Comparison of ENCODE assay signal across 9 mouse cellular contexts in genomic region chr17:69181560-69182316, GRCm38 (mm10).
DNase-seq lines count a peak whose midpoint lies in the region; ATAC-seq lines count a peak whose summit lies in the region.
"Had no signal": no experiment of that assay in that cellular context is flagged by ENCODE, and none has a peak within 500 bp of the region (broad histone marks: within the 10 kb centered on the region; RNA-seq: fewer than 3 reads in every experiment).

No protein-coding gene starts in this region.

- peaks cover 5% of the 10 kb centered on the region for H3K4me1 ChIP-seq in kidney, embryonic 16.5 days (ENCODE audit: insufficient read depth, low read length)
- H3K4me1 ChIP-seq in forebrain, embryonic 12.5 days, result peaks cover 27% of the 10 kb centered on the region
- H3K4me1 ChIP-seq in intestine, embryonic 15.5 days (replicated peaks), result peaks cover 13% of the 10 kb centered on the region
- peaks cover 24% of the 10 kb centered on the region for H3K4me1 ChIP-seq in neural tube, embryonic 12.5 days

- peak overlapping the region; percentile 31; the same call in 1 of the 2 replicates for H3K27ac ChIP-seq in kidney, embryonic 16.5 days (ENCODE audit: low read length)
- H3K27ac ChIP-seq in forebrain, embryonic 12.5 days, result peak overlapping the region; percentile 77
- H3K27ac ChIP-seq in intestine, embryonic 15.5 days, result peak overlapping the region; percentile 59
- peak overlapping the region; percentile 47; the same call in 1 of the 2 replicates for H3K27ac ChIP-seq in neural tube, embryonic 12.5 days

- 29% methylated on average over 7 of the region's 7 CpGs for WGBS in kidney, embryonic 16.5 days
- WGBS in forebrain, embryonic 12.5 days, result 30% methylated on average over 7 of the region's 7 CpGs
- 18% methylated on average over 7 of the region's 7 CpGs for WGBS in intestine, embryonic 15.5 days
- 17% methylated on average over 7 of the region's 7 CpGs for WGBS in neural tube, embryonic 12.5 days

- H3K4me2 ChIP-seq in kidney, embryonic 16.5 days (replicated peaks; ENCODE audit: low read depth, low read length), result peak overlapping the region; percentile 33
- peak overlapping the region; percentile 39 for H3K4me2 ChIP-seq in forebrain, embryonic 12.5 days
- peak overlapping the region; percentile 44 for H3K4me2 ChIP-seq in intestine, embryonic 15.5 days (replicated peaks)
- H3K4me2 ChIP-seq in neural tube, embryonic 12.5 days (replicated peaks), result peak overlapping the region; percentile 49

- no peaks in the 10 kb centered on the region for H3K36me3 ChIP-seq in kidney, embryonic 16.5 days (ENCODE audit: insufficient read depth, low read length)
- H3K36me3 ChIP-seq in forebrain, embryonic 12.5 days (replicated peaks), result no peaks in the 10 kb centered on the region
- no peaks in the 10 kb centered on the region for H3K36me3 ChIP-seq in intestine, embryonic 15.5 days
- no peaks in the 10 kb centered on the region for H3K36me3 ChIP-seq in neural tube, embryonic 12.5 days

- 0 out of 2 replicates have a peak overlapping the region, but pooled peaks have one; percentile 15 for H3K4me3 ChIP-seq in kidney, embryonic 16.5 days (ENCODE audit: low read length)
- no peak overlapping the region for H3K4me3 ChIP-seq in forebrain, embryonic 12.5 days (replicated peaks)
- no peak overlapping the region for H3K4me3 ChIP-seq in intestine, embryonic 15.5 days (replicated peaks)
- no peak overlapping the region for H3K4me3 ChIP-seq in neural tube, embryonic 12.5 days

- no peak for DNase-seq in kidney, adult 11 months
- DNase-seq in urinary bladder, adult 2 months (ENCODE audit: low spot score), result no peak
- DNase-seq in ovary, postnatal 14 days (ENCODE audit: low spot score), result no peak
- DNase-seq in left cerebral cortex, adult 9 months (ENCODE audit: low spot score in 2 of 2), result no peak
- DNase-seq: kidney, postnatal 25 days had no signal

- no peaks in the 10 kb centered on the region for H3K27me3 ChIP-seq in kidney, embryonic 16.5 days (ENCODE audit: insufficient read depth, low read length)
- no peaks in the 10 kb centered on the region for H3K27me3 ChIP-seq in forebrain, embryonic 12.5 days
- no peaks in the 10 kb centered on the region for H3K27me3 ChIP-seq in intestine, embryonic 15.5 days (replicated peaks)
- no peaks in the 10 kb centered on the region for H3K27me3 ChIP-seq in neural tube, embryonic 12.5 days (replicated peaks)

- no peak overlapping the region for H3K9ac ChIP-seq in kidney, embryonic 16.5 days (replicated peaks; ENCODE audit: low read length)
- H3K9ac ChIP-seq in forebrain, embryonic 12.5 days, result no peak overlapping the region
- no peak overlapping the region for H3K9ac ChIP-seq in intestine, embryonic 15.5 days
- 0 out of 2 replicates have a peak overlapping the region, but pooled peaks have one; percentile 30 for H3K9ac ChIP-seq in neural tube, embryonic 12.5 days

- H3K9me3 ChIP-seq in kidney, embryonic 16.5 days (ENCODE audit: low read length), result no peaks in the 10 kb centered on the region
- no peaks in the 10 kb centered on the region for H3K9me3 ChIP-seq in forebrain, embryonic 12.5 days
- no peaks in the 10 kb centered on the region for H3K9me3 ChIP-seq in intestine, embryonic 15.5 days
- no peaks in the 10 kb centered on the region for H3K9me3 ChIP-seq in neural tube, embryonic 12.5 days

- peak; percentile 23; the same call in 1 of the 2 replicates for ATAC-seq in kidney, embryonic 16.5 days (ENCODE audit: low FRiP score, low TSS enrichment)
- peak; percentile 75 for ATAC-seq in forebrain, embryonic 12.5 days (ENCODE audit: low FRiP score)
- peak; percentile 83 for ATAC-seq in intestine, embryonic 15.5 days
- peak; percentile 85 for ATAC-seq in neural tube, embryonic 12.5 days (ENCODE audit: low FRiP score, low read depth)

Comparison
In these comparisons a context has a peak if more than half of its experiments do, and no peak if none do; other contexts are left out.
1. ATAC-seq: peak in every context shown above with its lines; median percentile 85 in neural tube, embryonic 12.5 days; 83 in intestine, embryonic 15.5 days; 75 in forebrain, embryonic 12.5 days; 23 in kidney, embryonic 16.5 days.